Comparison of ENCODE assay signal across 17 mouse cellular contexts in the genomic region with DNA sequence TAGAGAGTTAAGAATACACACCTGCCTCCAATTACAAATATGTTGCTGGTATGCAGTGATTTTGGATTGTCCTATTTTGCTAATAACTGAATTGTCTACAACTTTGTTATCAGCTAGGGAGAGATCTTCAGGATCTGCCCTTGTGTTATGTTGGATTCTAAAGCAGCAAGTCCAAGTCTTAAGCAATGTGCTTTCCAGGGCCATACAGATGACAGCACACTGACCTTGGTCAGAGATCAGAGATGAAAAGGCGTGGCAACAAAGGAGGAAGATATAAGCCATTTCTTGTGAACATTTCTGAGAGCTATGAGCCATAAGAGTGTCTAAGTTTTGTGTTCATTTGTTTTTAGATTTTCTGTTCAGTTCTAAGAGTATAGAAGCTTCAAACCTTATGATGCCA. TPM values are rescaled to one million over a fixed set of nuclear protein-coding genes. Genes with fewer than 3 reads are reported as not detected.
DNase-seq lines count a peak whose midpoint lies in the region; ATAC-seq and TF ChIP-seq lines count a peak whose summit lies in the region.
"Had no signal": no experiment of that assay in that cellular context is flagged by ENCODE, and none has a peak within 500 bp of the region (broad histone marks: within the 10 kb centered on the region; RNA-seq: fewer than 3 reads in every experiment).

No protein-coding gene starts in this region.

- no peaks in the 10 kb centered on the region for H3K4me1 ChIP-seq in stomach, postnatal 0 days (replicated peaks; ENCODE audit: control insufficient read depth, insufficient read depth)
- H3K4me1 ChIP-seq: embryonic facial prominence, embryonic 12.5 days had no signal

- no peak overlapping the region for H3K9ac ChIP-seq in stomach, postnatal 0 days (ENCODE audit: low read length)
- H3K9ac ChIP-seq: embryonic facial prominence, embryonic 12.5 days; forebrain, embryonic 13.5 days; forebrain, embryonic 15.5 days; forebrain, postnatal 0 days had no signal

- TF ChIP-seq CTCF in stomach, postnatal 0 days (IDR thresholded peaks at IDR 0.05; ENCODE audit: low read depth): no peak

- no peaks in the 10 kb centered on the region for H3K9me3 ChIP-seq in stomach, postnatal 0 days (ENCODE audit: control insufficient read depth, low read length)
- H3K9me3 ChIP-seq: embryonic facial prominence, embryonic 10.5 days; embryonic facial prominence, embryonic 12.5 days; forebrain, embryonic 13.5 days; forebrain, embryonic 15.5 days had no signal

- WGBS in stomach, postnatal 0 days: 89% methylated on average over 1 of the region's 1 CpGs

- no peaks in the 10 kb centered on the region for H3K27me3 ChIP-seq in stomach, postnatal 0 days (ENCODE audit: control insufficient read depth, insufficient read depth, low read length)
- H3K27me3 ChIP-seq: embryonic facial prominence, embryonic 12.5 days; forebrain, embryonic 13.5 days; forebrain, embryonic 15.5 days had no signal

- no peak overlapping the region for H3K27ac ChIP-seq in stomach, postnatal 0 days (replicated peaks)
- H3K27ac ChIP-seq: embryonic facial prominence, embryonic 10.5 days; embryonic facial prominence, embryonic 12.5 days; forebrain, embryonic 13.5 days; forebrain, embryonic 15.5 days had no signal

- no peak for TF ChIP-seq EP300 in stomach, postnatal 0 days (optimal IDR thresholded peaks at IDR 0.05)

- DNase-seq in adrenal gland, adult 2 months: peak; percentile 60
- no peak for DNase-seq in adrenal gland, postnatal 10 days
- peak; percentile 23 for DNase-seq in adrenal gland, postnatal 14 days
- no peak for DNase-seq in adrenal gland, adult 18-20 months (ENCODE audit: low spot score in 2 of 2)
- DNase-seq in adrenal gland, postnatal 36 days: peak; percentile 20 to 44
- no peak for DNase-seq in stomach, postnatal 0 days (ENCODE audit: low spot score)
- DNase-seq: cerebellum, adult 11-12 months; cerebellum, adult 2 months; cerebellum, adult 9-10 months; cerebellum, postnatal 10 days; cerebellum, postnatal 25 days; forebrain, postnatal 0 days had no signal

- no peak for ATAC-seq in stomach, postnatal 0 days (ENCODE audit: low FRiP score, low TSS enrichment)
- ATAC-seq: forebrain, embryonic 13.5 days; forebrain, embryonic 15.5 days; forebrain, postnatal 0 days had no signal

- H3K4me2 ChIP-seq in stomach, postnatal 0 days (replicated peaks; ENCODE audit: low read depth): no peak overlapping the region
- H3K4me2 ChIP-seq: embryonic facial prominence, embryonic 12.5 days; forebrain, embryonic 13.5 days; forebrain, embryonic 15.5 days had no signal

- H3K4me3 ChIP-seq in stomach, postnatal 0 days (ENCODE audit: low read depth, low read length): no peak overlapping the region
- H3K4me3 ChIP-seq: embryonic facial prominence, embryonic 10.5 days; embryonic facial prominence, embryonic 12.5 days; forebrain, embryonic 13.5 days; forebrain, embryonic 15.5 days had no signal

- H3K36me3 ChIP-seq in stomach, postnatal 0 days (ENCODE audit: control insufficient read depth, insufficient read depth, low read length): no peaks in the 10 kb centered on the region
- H3K36me3 ChIP-seq: embryonic facial prominence, embryonic 10.5 days; embryonic facial prominence, embryonic 12.5 days; forebrain, embryonic 15.5 days had no signal

RNA-seq across cellular contexts. Expression of a gene that starts 4.9 kb away (rescaled TPM):
- 10 to 100 TPM; 19.9 to 44.0 TPM for total RNA-seq in adrenal gland, adult 2 months (2021)
- polyA plus RNA-seq in adrenal gland, adult 2 months (2012; rRNA removed): 5.9 and 10.1 TPM in 2 replicates
- 10 to 100 TPM; 22.0 to 24.5 TPM for total RNA-seq in adrenal gland, postnatal 10 days (2021)
- 26.8 and 28.6 TPM in 2 replicates for total RNA-seq in adrenal gland, postnatal 14 days (2021)
- total RNA-seq in adrenal gland, adult 18-20 months (2021): 10 to 100 TPM; 21.6 to 47.8 TPM
- 10 to 100 TPM; 26.3 to 44.8 TPM for total RNA-seq in adrenal gland, postnatal 36 days (2021)
- 11.4 and 12.7 TPM in 2 replicates for polyA plus RNA-seq in stomach, postnatal 0 days (2015; fragmentation: Nextera tagmentation; extraction: Ambion mirVana)
- total RNA-seq: MEL had no signal

Comparison
In these comparisons a context has a peak if more than half of its experiments do, and no peak if none do; other contexts are left out.
1. DNase-seq: peak in adrenal gland, adult 2 months (single experiment), adrenal gland, postnatal 14 days (single experiment) and adrenal gland, postnatal 36 days (2 of 2); none in adrenal gland, postnatal 10 days (single experiment), adrenal gland, adult 18-20 months (0 of 2) and stomach, postnatal 0 days (single experiment).